Mouse (Mus musculus): Measurements from ENCODE around the gene Myo18b. TPM values are rescaled to one million over a fixed set of nuclear protein-coding genes. Genes with fewer than 3 reads are reported as not detected.

Gene Myo18b
- polyA plus RNA-seq, 1 experiment from 2014 or later = 22.5 TPM

DNA sequence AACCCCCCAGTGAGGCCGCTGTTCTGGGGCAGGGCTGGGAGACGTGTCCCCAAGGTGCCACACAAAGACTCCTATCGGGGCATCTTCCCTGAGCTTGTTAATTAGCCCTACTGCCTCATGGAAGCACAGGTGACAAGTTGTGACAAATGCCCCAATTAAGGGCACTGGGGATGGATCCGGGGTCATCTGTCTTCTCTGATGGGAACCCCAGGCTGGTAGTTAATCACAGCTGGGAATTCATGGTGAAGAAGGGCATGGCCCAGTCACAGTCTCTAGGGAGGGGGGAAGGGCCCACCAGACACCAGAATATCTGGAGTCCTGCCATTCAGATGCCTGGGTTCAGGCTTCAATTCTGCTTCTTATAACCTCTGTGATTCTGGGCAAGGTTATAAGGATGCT lies 126.4 kb downstream of the Myo18b start:
- Histone ChIP-seq H3K27ac (no peak overlapping the region), H3K4me3 (no peak overlapping the region), H3K36me3 (peaks cover 21% of the 10 kb centered on the region), H3K27me3 (no peaks in the 10 kb centered on the region), H3K9ac (no peak overlapping the region), H3K4me2 (no peak overlapping the region), H3K9me3 (replicated peaks) (no peaks in the 10 kb centered on the region), H3K4me1 (replicated peaks) (peaks cover 13% of the 10 kb centered on the region)
- WGBS = 48% methylated on average over 4 of the region's 4 CpGs
- no peak for ATAC-seq (replicated peaks; ENCODE audit: insufficient number of reproducible peaks, insufficient read depth, low FRiP score, low read depth)

DNA sequence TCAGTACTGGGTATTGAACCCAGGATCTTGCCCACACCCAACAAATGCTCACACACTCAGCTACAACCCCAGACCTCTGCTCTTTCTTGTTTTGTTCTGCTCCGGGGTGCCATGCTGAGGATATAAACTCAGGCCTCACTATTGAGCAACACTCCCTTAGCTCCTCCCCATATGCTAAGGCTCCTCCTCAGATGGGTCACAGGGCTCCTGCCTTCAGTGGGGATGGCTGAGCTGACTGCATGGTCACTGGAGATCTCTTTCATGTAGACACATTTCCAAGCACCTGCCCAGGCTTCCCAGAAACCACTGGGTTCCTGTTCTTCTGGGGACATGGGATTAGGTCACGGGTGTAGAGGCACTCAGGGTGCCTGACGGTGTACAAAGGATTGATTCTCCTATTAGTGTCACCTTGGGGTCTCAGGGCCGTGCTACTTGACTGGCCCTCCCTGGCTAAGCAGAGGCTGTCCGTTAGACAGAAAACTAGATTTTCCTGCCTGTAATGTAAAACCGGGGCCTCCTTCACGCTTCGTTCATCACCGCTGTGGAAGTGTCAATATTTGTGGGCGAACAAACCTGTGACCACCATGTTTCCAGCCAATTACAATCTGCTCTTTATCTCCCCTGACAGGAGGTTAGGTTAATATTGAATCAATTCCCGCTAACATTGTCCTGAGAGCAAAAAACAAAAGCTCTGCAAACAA lies 127.0 kb downstream of the Myo18b start:
- 73% methylated on average over 11 of the region's 11 CpGs for WGBS
- H3K9me3 ChIP-seq (replicated peaks) = no peaks in the 10 kb centered on the region
- no peak for ATAC-seq (replicated peaks; ENCODE audit: insufficient number of reproducible peaks, insufficient read depth, low FRiP score, low read depth)
- no peak overlapping the region for H3K4me2 ChIP-seq
- no peak overlapping the region for H3K27ac ChIP-seq
- H3K27me3 ChIP-seq = no peaks in the 10 kb centered on the region
- no peak overlapping the region for H3K9ac ChIP-seq
- peaks cover 13% of the 10 kb centered on the region for H3K4me1 ChIP-seq (replicated peaks)
- peaks cover 23% of the 10 kb centered on the region for H3K36me3 ChIP-seq
- no peak overlapping the region for H3K4me3 ChIP-seq

DNA sequence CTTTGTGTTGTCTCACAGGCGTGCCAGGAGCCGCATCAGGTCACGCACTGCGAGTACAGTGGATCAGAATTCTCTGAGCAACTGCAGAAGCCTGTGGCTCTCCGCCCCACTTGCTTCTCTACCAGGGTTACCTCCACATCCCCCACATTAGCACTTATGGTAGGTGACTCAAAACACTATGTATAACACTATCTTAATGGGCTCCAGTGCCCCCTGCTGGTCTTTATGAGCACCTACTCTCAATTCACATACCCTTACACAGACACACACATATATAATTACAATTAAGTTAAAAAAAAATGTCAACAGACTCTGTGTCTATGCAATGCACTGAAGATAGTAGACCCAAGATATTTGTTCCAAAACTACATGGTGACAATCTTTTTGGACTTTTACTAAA lies 127.6 kb downstream of the Myo18b start:
- 96% methylated on average over 5 of the region's 5 CpGs for whole genome bisulfite sequencing
- H3K27me3 ChIP-seq = no peaks in the 10 kb centered on the region
- no peak overlapping the region for H3K4me2 ChIP-seq
- H3K36me3 ChIP-seq = peaks cover 29% of the 10 kb centered on the region
- H3K9ac ChIP-seq = no peak overlapping the region
- H3K27ac ChIP-seq = no peak overlapping the region
- peaks cover 13% of the 10 kb centered on the region for H3K4me1 ChIP-seq (replicated peaks)
- ATAC-seq (replicated peaks; ENCODE audit: insufficient number of reproducible peaks, insufficient read depth, low FRiP score, low read depth) = no peak
- H3K4me3 ChIP-seq = no peak overlapping the region
- no peaks in the 10 kb centered on the region for H3K9me3 ChIP-seq (replicated peaks)

DNA sequence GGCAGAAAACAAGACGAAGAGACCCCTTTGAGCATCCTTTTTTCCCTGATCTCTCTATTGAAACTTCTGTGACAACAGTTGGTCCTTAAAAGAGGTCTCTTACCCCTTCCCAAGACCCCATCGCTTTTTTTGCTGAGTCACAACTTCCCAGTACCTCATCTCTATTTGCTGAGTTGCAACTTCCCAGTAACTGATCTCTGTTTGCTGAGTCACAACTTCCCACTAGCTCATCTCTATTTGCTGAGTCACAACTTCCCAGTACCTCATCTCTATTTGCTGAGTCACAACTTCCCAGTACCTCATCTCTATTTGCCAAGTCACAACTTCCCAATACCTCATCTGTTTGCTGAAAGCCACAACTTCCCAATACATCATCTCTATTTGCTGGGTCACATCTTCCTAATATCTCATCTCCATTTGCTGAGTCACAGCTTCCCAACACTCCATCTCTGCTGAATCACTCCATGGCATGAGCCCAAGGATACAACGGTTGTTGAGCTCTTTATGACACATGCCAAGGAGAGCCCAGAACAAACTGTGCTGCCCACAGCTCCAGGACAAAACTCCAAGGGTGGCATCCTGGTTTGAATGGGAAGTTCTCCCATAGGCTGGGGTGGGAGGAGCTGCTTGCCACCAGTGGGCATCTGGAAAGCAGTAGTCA lies 134.6 kb downstream of the Myo18b start:
- no peaks in the 10 kb centered on the region for H3K27me3 ChIP-seq
- 79% methylated on average over 3 of the region's 3 CpGs for WGBS
- no peak overlapping the region for H3K27ac ChIP-seq
- no peak overlapping the region for H3K4me2 ChIP-seq
- no peaks in the 10 kb centered on the region for H3K4me1 ChIP-seq (replicated peaks)
- H3K9ac ChIP-seq = no peak overlapping the region
- no peak for ATAC-seq (replicated peaks; ENCODE audit: insufficient number of reproducible peaks, insufficient read depth, low FRiP score, low read depth)
- H3K9me3 ChIP-seq (replicated peaks) = no peaks in the 10 kb centered on the region
- no peak overlapping the region for H3K4me3 ChIP-seq
- peaks cover 60% of the 10 kb centered on the region for H3K36me3 ChIP-seq

GRCm38 (mm10) chr5:112755581-112755980 lies 140.6 kb downstream of the Myo18b start:
- Histone ChIP-seq H3K4me1 (replicated peaks) (peaks cover 8% of the 10 kb centered on the region), H3K9me3 (replicated peaks) (no peaks in the 10 kb centered on the region), H3K36me3 (peaks cover 50% of the 10 kb centered on the region), H3K27ac (no peak overlapping the region), H3K27me3 (no peaks in the 10 kb centered on the region), H3K9ac (no peak overlapping the region), H3K4me2 (no peak overlapping the region), H3K4me3 (no peak overlapping the region)
- no peak for ATAC-seq (replicated peaks; ENCODE audit: insufficient number of reproducible peaks, insufficient read depth, low FRiP score, low read depth)
- WGBS = 14% methylated on average over 10 of the region's 10 CpGs

GRCm38 (mm10) chr5:112749634-112750033 lies 146.5 kb downstream of the Myo18b start:
- Histone ChIP-seq H3K9me3 (replicated peaks) (no peaks in the 10 kb centered on the region), H3K4me1 (replicated peaks) (no peaks in the 10 kb centered on the region), H3K27ac (no peak overlapping the region), H3K4me3 (no peak overlapping the region), H3K36me3 (peaks cover 13% of the 10 kb centered on the region), H3K9ac (no peak overlapping the region), H3K27me3 (no peaks in the 10 kb centered on the region), H3K4me2 (no peak overlapping the region)
- no peak for ATAC-seq (replicated peaks; ENCODE audit: insufficient number of reproducible peaks, insufficient read depth, low FRiP score, low read depth)
- 56% methylated on average over 5 of the region's 5 CpGs for WGBS

GRCm38 (mm10) chr5:112748001-112748719 lies 148.0 kb downstream of the Myo18b start:
- H3K4me2 ChIP-seq = no peak overlapping the region
- no peak for ATAC-seq (replicated peaks; ENCODE audit: insufficient number of reproducible peaks, insufficient read depth, low FRiP score, low read depth)
- WGBS = 45% methylated on average over 21 of the region's 21 CpGs
- no peak overlapping the region for H3K4me3 ChIP-seq
- H3K4me1 ChIP-seq (replicated peaks) = no peaks in the 10 kb centered on the region
- H3K9me3 ChIP-seq (replicated peaks) = no peaks in the 10 kb centered on the region
- peaks cover 9% of the 10 kb centered on the region; the same call in 1 of the 2 replicates for H3K36me3 ChIP-seq
- H3K27me3 ChIP-seq = no peaks in the 10 kb centered on the region
- H3K27ac ChIP-seq = no peak overlapping the region
- H3K9ac ChIP-seq = no peak overlapping the region

DNA sequence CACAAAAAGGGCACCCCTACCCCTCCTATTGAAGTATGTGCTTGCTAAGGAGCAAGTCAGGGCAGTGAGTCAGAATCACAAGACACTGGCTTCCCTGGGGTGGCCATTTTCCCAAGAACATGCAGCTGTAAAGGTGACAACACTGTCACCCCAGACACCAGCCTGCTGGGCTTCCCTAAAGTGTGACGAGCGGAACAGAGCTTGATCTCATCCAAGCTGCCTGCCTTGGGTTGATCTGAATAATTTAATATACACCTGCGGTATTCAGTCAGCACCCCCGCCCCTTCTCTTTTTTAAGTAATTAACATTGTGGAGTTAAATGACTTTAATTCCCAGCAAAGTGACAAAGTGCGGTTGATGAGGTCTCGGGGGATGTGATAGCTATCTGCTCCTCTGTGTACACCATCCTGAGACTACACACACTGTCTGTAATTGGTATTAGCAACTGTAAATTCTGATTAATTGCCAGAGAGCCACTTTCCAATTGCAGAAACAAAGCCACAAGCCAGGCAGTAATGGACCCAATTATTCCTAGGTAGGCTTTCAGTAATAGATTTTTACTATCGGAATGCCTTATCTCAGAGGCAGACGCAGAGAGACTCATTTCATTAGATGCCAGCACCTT lies 148.7 kb downstream of the Myo18b start:
- Histone ChIP-seq H3K4me1 (replicated peaks) (no peaks in the 10 kb centered on the region), H3K27ac (no peak overlapping the region), H3K9ac (no peak overlapping the region), H3K27me3 (no peaks in the 10 kb centered on the region), H3K9me3 (replicated peaks) (no peaks in the 10 kb centered on the region), H3K36me3 (peaks cover 15% of the 10 kb centered on the region; the same call in 1 of the 2 replicates), H3K4me3 (no peak overlapping the region), H3K4me2 (no peak overlapping the region)
- 66% methylated on average over 8 of the region's 8 CpGs for WGBS
- ATAC-seq (replicated peaks; ENCODE audit: insufficient number of reproducible peaks, insufficient read depth, low FRiP score, low read depth) = no peak

GRCm38 (mm10) chr5:112745176-112745575 lies 151.0 kb downstream of the Myo18b start:
- no peak overlapping the region for H3K4me2 ChIP-seq
- no peaks in the 10 kb centered on the region for H3K9me3 ChIP-seq (replicated peaks)
- H3K27ac ChIP-seq = no peak overlapping the region
- no peak overlapping the region for H3K4me3 ChIP-seq
- no peak overlapping the region for H3K9ac ChIP-seq
- no peaks in the 10 kb centered on the region for H3K27me3 ChIP-seq
- no peaks in the 10 kb centered on the region for H3K4me1 ChIP-seq (replicated peaks)
- 82% methylated on average over 6 of the region's 6 CpGs for WGBS
- ATAC-seq (replicated peaks; ENCODE audit: insufficient number of reproducible peaks, insufficient read depth, low FRiP score, low read depth) = no peak
- H3K36me3 ChIP-seq = peaks cover 31% of the 10 kb centered on the region; the same call in 1 of the 2 replicates

DNA sequence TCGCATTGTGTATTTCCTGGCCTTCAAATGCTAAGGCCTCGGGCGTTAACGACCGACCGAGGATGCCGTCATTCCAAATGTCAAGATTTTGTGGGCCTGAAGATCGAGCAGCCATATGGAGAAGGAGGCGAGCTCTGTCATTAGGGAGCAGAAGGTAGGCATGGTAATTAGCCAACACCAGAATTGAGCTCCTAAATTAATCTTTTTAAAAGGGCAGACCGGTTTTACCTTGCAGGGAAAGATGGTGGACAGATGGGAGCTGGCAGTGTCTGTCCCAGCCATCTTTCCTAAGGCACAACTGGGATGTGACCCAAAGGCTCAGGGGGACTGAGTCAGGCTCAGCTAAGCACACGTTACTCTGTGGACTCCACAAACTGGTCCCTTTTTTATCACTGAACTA lies 151.6 kb downstream of the Myo18b start:
- Histone ChIP-seq H3K27ac (no peak overlapping the region), H3K27me3 (no peaks in the 10 kb centered on the region), H3K36me3 (peaks cover 28% of the 10 kb centered on the region; the same call in 1 of the 2 replicates), H3K4me1 (replicated peaks) (no peaks in the 10 kb centered on the region), H3K9ac (no peak overlapping the region), H3K9me3 (replicated peaks) (no peaks in the 10 kb centered on the region), H3K4me2 (no peak overlapping the region), H3K4me3 (no peak overlapping the region)
- ATAC-seq (replicated peaks; ENCODE audit: insufficient number of reproducible peaks, insufficient read depth, low FRiP score, low read depth) = no peak
- 87% methylated on average over 11 of the region's 11 CpGs for WGBS

DNA sequence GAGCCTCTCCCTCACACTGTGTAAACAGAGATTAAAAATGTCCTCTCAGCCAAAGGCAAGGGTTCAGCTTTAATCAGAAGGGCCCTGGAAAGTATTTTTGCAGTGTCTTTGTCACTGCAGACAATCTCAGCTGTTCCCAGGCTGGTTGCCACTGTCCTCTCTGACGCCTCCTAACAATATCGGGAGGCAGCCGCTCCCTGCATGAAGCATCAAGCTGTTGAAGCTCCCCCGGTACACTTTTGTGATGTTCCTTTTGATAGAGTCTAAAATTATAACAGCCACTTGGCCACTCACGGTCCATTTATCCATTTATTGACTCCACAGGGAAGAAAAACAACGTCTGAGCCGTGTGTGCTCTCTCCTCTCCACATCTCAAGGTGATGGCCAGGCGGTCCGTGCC lies 153.0 kb downstream of the Myo18b start:
- H3K9ac ChIP-seq = no peak overlapping the region
- H3K4me2 ChIP-seq = no peak overlapping the region
- H3K4me1 ChIP-seq (replicated peaks) = no peaks in the 10 kb centered on the region
- no peak for ATAC-seq (replicated peaks; ENCODE audit: insufficient number of reproducible peaks, insufficient read depth, low FRiP score, low read depth)
- peaks cover 28% of the 10 kb centered on the region; the same call in 1 of the 2 replicates for H3K36me3 ChIP-seq
- no peaks in the 10 kb centered on the region for H3K27me3 ChIP-seq
- WGBS = 69% methylated on average over 9 of the region's 9 CpGs
- no peak overlapping the region for H3K27ac ChIP-seq
- H3K4me3 ChIP-seq = no peak overlapping the region
- no peaks in the 10 kb centered on the region for H3K9me3 ChIP-seq (replicated peaks)
